Mouse (Mus musculus): Measurements from ENCODE around the gene Pecam1. TPM values are rescaled to one million over a fixed set of nuclear protein-coding genes. Genes with fewer than 3 reads are reported as not detected.

The Pecam1 gene
- total and polyA plus RNA-seq, 3 experiments, result 0.93 TPM; not detected in 2

DNA sequence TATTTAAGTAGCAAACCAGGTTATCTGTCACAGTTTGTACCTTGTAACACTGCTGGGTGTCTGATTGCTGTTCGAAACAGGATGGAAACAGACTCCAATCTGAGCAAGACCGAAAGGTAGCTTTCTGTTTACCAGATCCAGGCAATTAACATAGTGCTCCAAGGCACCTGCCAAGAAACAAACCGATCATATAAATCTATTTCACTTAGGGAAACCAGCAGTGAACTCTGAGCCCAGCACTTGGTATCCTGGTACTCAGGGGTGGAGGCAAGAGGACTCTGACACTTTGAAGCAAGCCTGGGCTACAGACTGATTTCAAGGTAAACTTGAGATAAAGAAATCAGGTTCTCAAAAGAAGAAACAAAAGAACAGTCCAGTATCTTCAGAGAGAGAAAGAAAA lies 27.0 kb upstream of the Pecam1 start:
- Histone ChIP-seq H3K4me3 (ENCODE audit: low read depth, low read length) (no peak overlapping the region), H3K27me3 (ENCODE audit: insufficient read depth, low read length) (no peaks in the 10 kb centered on the region), H3K9me3 (replicated peaks) (no peaks in the 10 kb centered on the region), H3K36me3 (replicated peaks) (peaks cover 67% of the 10 kb centered on the region), H3K4me1 (ENCODE audit: insufficient read depth, low read depth, low read length) (peaks cover 22% of the 10 kb centered on the region)
- TF ChIP-seq TAL1 (conservative IDR thresholded peaks at IDR 0.05; ENCODE audit: low read depth, low read length) (no peak), POLR2AphosphoS5 (IDR thresholded peaks at IDR 0.05; ENCODE audit: insufficient replicate concordance, low read depth, low read length) (no peak), GATA2 (IDR thresholded peaks at IDR 0.05; ENCODE audit: borderline replicate concordance, low read depth, low read length) (no peak), CTCF (IDR thresholded peaks at IDR 0.05; ENCODE audit: low read depth, low read length) (no peak), GATA1 (IDR thresholded peaks at IDR 0.05; ENCODE audit: borderline replicate concordance, low read length) (no peak)
- no peak for ATAC-seq (ENCODE audit: extremely low read depth, insufficient number of reproducible peaks, low FRiP score, poor library complexity, severe bottlenecking)
- DNase-seq (ENCODE audit: low spot score), result no peak

DNA sequence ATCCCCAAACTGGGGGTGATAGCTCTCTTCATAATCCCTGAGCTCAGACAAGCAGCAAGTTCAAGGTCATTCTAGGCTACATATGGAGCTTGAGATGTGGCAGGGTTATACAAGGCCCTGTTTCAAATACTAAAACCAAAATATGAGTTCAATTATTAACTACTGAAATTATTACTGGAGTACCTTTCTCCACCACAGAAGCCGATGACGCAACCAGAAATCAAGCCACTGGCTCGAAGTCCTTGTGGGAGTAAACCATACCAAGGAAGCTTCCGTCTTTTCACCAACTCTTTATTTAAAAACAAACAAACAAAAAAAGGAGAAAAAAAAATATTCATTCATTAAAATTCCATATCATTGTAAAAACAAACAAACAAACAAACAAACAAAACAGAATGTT lies 26.5 kb upstream of the Pecam1 start:
- Histone ChIP-seq H3K4me3 (ENCODE audit: low read depth, low read length) (no peak overlapping the region), H3K27me3 (ENCODE audit: insufficient read depth, low read length) (no peaks in the 10 kb centered on the region), H3K9me3 (replicated peaks) (no peaks in the 10 kb centered on the region), H3K36me3 (replicated peaks) (peaks cover 67% of the 10 kb centered on the region), H3K4me1 (ENCODE audit: insufficient read depth, low read depth, low read length) (peaks cover 18% of the 10 kb centered on the region)
- no peak for ATAC-seq (ENCODE audit: extremely low read depth, insufficient number of reproducible peaks, low FRiP score, poor library complexity, severe bottlenecking)
- TF ChIP-seq TAL1 (conservative IDR thresholded peaks at IDR 0.05; ENCODE audit: low read depth, low read length), result no peak
- TF ChIP-seq CTCF (IDR thresholded peaks at IDR 0.05; ENCODE audit: low read depth, low read length), result no peak
- TF ChIP-seq POLR2AphosphoS5 (IDR thresholded peaks at IDR 0.05; ENCODE audit: insufficient replicate concordance, low read depth, low read length), result no peak
- TF ChIP-seq GATA2 (IDR thresholded peaks at IDR 0.05; ENCODE audit: borderline replicate concordance, low read depth, low read length), result no peak
- TF ChIP-seq GATA1 (IDR thresholded peaks at IDR 0.05; ENCODE audit: borderline replicate concordance, low read length), result no peak
- no peak for DNase-seq (ENCODE audit: low spot score)

DNA sequence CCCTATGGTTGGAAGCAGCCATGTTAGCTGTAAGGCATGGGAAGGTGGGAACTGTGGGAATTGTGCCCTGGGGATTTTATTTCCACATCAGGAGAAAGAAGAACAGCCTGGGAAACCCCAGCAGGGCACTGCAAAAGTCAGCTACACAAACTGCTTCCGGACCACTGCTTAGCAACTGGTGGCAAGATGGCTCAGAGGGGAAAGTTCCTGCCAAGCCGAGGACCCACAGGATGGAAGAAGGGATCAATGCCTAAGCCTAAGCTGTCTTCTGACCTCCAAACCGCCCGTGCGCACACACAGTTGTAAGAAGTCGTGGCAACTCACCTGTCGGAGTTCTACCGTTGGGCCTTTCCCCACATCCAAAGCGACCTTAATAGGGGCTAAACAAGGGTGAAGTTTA lies 22.6 kb upstream of the Pecam1 start:
- TF ChIP-seq GATA1 (IDR thresholded peaks at IDR 0.05; ENCODE audit: borderline replicate concordance, low read length) (no peak), CTCF (IDR thresholded peaks at IDR 0.05; ENCODE audit: low read depth, low read length) (no peak), TAL1 (conservative IDR thresholded peaks at IDR 0.05; ENCODE audit: low read depth, low read length) (no peak), POLR2AphosphoS5 (IDR thresholded peaks at IDR 0.05; ENCODE audit: insufficient replicate concordance, low read depth, low read length) (no peak), GATA2 (IDR thresholded peaks at IDR 0.05; ENCODE audit: borderline replicate concordance, low read depth, low read length) (no peak)
- Histone ChIP-seq H3K27me3 (ENCODE audit: insufficient read depth, low read length) (no peaks in the 10 kb centered on the region), H3K36me3 (replicated peaks) (peaks cover 91% of the 10 kb centered on the region), H3K4me1 (ENCODE audit: insufficient read depth, low read depth, low read length) (peaks cover 8% of the 10 kb centered on the region; the same call in 1 of the 2 replicates), H3K4me3 (ENCODE audit: low read depth, low read length) (no peak overlapping the region), H3K9me3 (replicated peaks) (peaks cover 3% of the 10 kb centered on the region)
- DNase-seq (ENCODE audit: low spot score), result no peak
- no peak for ATAC-seq (ENCODE audit: extremely low read depth, insufficient number of reproducible peaks, low FRiP score, poor library complexity, severe bottlenecking)

- ATAC-seq (ENCODE audit: extremely low read depth, insufficient number of reproducible peaks, low FRiP score, poor library complexity, severe bottlenecking), result no peak
- Histone ChIP-seq H3K27me3 (ENCODE audit: insufficient read depth, low read length) (no peaks in the 10 kb centered on the region), H3K4me3 (ENCODE audit: low read depth, low read length) (no peak overlapping the region), H3K9me3 (replicated peaks) (peaks cover 8% of the 10 kb centered on the region), H3K4me1 (ENCODE audit: insufficient read depth, low read depth, low read length) (no peaks in the 10 kb centered on the region; the same call in 1 of the 2 replicates), H3K36me3 (replicated peaks) (peaks cover 94% of the 10 kb centered on the region)
- TF ChIP-seq CTCF (IDR thresholded peaks at IDR 0.05; ENCODE audit: low read depth, low read length) (0 out of 2 replicates have a peak, but pooled peaks have one; percentile 21), TAL1 (conservative IDR thresholded peaks at IDR 0.05; ENCODE audit: low read depth, low read length) (no peak), POLR2AphosphoS5 (IDR thresholded peaks at IDR 0.05; ENCODE audit: insufficient replicate concordance, low read depth, low read length) (no peak)
- no peak for DNase-seq (ENCODE audit: low spot score)
Observed at GRCm38 (mm10) chr11:106770195-106770974, 20.0 kb upstream of the Pecam1 start.

GRCm38 (mm10) chr11:106767516-106767915 lies 17.1 kb upstream of the Pecam1 start:
- Histone ChIP-seq H3K4me1 (ENCODE audit: insufficient read depth, low read depth, low read length) (peaks cover 7% of the 10 kb centered on the region), H3K4me3 (ENCODE audit: low read depth, low read length) (no peak overlapping the region), H3K9me3 (replicated peaks) (peaks cover 8% of the 10 kb centered on the region), H3K36me3 (replicated peaks) (peaks cover 84% of the 10 kb centered on the region), H3K27me3 (ENCODE audit: insufficient read depth, low read length) (no peaks in the 10 kb centered on the region)
- no peak for DNase-seq (ENCODE audit: low spot score)
- TF ChIP-seq POLR2AphosphoS5 (IDR thresholded peaks at IDR 0.05; ENCODE audit: insufficient replicate concordance, low read depth, low read length) (no peak), GATA1 (IDR thresholded peaks at IDR 0.05; ENCODE audit: borderline replicate concordance, low read length) (no peak), GATA2 (IDR thresholded peaks at IDR 0.05; ENCODE audit: borderline replicate concordance, low read depth, low read length) (no peak), TAL1 (conservative IDR thresholded peaks at IDR 0.05; ENCODE audit: low read depth, low read length) (no peak), CTCF (IDR thresholded peaks at IDR 0.05; ENCODE audit: low read depth, low read length) (no peak)
- no peak for ATAC-seq (ENCODE audit: extremely low read depth, insufficient number of reproducible peaks, low FRiP score, poor library complexity, severe bottlenecking)

GRCm38 (mm10) chr11:106766611-106767162 lies 16.3 kb upstream of the Pecam1 start:
- Histone ChIP-seq H3K9me3 (replicated peaks) (peaks cover 8% of the 10 kb centered on the region), H3K4me3 (ENCODE audit: low read depth, low read length) (no peak overlapping the region), H3K4me1 (ENCODE audit: insufficient read depth, low read depth, low read length) (peaks cover 15% of the 10 kb centered on the region), H3K36me3 (replicated peaks) (peaks cover 79% of the 10 kb centered on the region), H3K27me3 (ENCODE audit: insufficient read depth, low read length) (no peaks in the 10 kb centered on the region)
- TF ChIP-seq GATA2 (IDR thresholded peaks at IDR 0.05; ENCODE audit: borderline replicate concordance, low read depth, low read length), result no peak
- no peak for TF ChIP-seq CTCF (IDR thresholded peaks at IDR 0.05; ENCODE audit: low read depth, low read length)
- no peak for TF ChIP-seq TAL1 (conservative IDR thresholded peaks at IDR 0.05; ENCODE audit: low read depth, low read length)
- DNase-seq (ENCODE audit: low spot score) (no peak), ATAC-seq (ENCODE audit: extremely low read depth, insufficient number of reproducible peaks, low FRiP score, poor library complexity, severe bottlenecking) (no peak)

All from G1E (cell line).